Mouse (Mus musculus): ENCODE results near the gene Pde6b. TPM values are rescaled to one million over a fixed set of nuclear protein-coding genes. Genes with fewer than 3 reads are reported as not detected.

Pde6b gene
- total RNA-seq (2015) (not detected in 2 replicates), total RNA-seq (2017) (not detected in 2 replicates)

DNA sequence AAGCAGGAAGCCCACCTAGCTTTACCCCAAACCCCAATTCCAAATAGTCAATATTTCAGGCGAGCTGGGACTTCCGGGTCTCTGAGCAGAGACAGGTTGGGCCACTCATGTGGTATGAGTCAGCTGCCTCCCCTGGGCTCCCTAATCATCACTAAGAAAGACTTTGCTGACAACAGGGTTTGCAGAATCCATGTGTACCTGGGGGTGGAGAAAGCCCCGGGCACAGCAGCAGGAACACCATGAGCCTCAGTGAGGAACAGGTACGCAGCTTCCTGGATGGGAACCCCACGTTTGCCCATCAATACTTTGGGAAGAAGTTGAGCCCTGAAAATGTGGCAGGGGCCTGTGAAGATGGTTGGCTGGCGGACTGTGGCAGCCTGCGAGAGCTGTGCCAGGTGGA lies at the start of gene Pde6b:
Gene Pde6b, plus strand, starts transcription at position 191 of the 400 bp plus-strand sequence.
- ATAC-seq (ENCODE audit: poor library complexity, severe bottlenecking) = no peak

DNA sequence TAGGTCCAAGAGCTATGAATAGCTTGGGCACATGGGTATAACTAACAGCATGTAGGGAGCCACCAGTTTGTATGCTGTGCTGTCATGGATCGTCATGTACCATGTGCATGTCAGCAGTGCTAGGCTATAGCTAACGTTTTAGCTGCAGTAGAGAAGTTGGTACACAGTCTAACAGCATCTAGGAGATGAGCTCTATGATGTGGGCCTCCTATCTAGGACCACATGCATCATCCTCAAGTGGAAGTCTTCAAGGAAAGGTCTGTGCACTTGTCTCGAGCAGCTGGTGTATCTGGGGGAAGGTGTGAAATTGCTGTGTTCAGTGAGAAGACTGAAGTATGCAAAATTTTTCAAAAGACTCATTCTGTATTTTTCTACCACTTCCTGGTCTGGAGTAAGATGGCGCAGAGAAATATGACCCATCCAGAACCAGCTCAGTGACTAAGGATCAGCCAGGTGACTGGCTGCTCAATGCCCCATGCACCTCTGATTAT lies 44.5 kb upstream of the Pde6b start:
- no peak for ATAC-seq (ENCODE audit: poor library complexity, severe bottlenecking)

DNA sequence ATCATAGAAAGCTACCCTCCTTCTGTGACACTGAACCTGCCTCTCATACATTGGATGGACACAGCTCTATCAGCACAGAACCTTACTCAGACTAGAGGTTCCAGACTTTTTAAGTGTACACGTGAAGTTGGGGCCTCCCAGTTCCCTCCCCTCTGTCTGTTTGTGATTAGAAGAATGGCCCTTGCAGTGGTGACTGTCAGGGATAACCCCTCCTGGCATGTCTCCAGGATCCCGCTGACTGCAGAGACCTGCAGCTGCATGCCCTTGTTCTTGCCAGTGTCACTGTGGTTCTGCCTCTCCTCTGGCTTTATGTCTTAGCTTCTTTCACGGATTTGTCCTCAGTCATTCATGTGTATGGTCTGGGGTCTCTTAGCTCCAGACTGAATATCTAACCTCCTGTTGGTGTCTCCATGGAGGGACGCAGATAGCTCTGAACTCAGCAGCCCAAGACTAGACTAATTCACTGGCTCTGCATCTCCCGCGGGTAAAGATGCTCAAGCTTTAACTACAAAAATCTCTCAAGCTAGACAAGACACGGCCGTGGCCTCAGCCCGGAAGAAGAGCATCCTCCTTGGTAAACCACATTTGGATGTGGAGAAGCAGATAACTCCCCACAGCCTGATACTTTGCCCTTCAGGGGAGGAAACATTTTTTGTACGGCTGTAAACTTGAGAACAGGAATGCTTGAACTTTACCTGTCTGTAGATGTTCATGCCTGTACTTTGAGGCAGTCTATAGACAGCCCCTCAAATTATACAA lies 42.7 kb upstream of the Pde6b start:
- peak; percentile 15; the same call in 1 of the 2 replicates for ATAC-seq (ENCODE audit: poor library complexity, severe bottlenecking)

DNA sequence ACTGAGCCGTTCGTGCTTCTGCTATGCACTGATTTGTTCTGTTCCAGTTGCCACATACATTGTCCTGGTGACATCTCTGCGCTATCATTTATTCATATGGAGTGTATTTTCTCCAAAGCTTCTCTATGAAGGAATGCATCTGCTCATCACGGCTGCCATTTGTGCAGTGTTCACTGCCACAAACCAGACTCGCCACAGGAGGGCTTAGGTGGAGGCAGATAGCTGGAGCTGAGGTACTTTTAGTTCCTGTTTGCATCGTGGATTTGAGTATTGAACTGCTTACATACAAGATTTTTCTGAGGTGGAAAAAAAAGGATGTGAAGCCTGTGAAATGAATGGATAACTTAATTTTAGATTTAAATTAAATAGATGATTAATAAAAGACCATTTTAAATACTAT lies 40.3 kb upstream of the Pde6b start:
- no peak for ATAC-seq (ENCODE audit: poor library complexity, severe bottlenecking)

DNA sequence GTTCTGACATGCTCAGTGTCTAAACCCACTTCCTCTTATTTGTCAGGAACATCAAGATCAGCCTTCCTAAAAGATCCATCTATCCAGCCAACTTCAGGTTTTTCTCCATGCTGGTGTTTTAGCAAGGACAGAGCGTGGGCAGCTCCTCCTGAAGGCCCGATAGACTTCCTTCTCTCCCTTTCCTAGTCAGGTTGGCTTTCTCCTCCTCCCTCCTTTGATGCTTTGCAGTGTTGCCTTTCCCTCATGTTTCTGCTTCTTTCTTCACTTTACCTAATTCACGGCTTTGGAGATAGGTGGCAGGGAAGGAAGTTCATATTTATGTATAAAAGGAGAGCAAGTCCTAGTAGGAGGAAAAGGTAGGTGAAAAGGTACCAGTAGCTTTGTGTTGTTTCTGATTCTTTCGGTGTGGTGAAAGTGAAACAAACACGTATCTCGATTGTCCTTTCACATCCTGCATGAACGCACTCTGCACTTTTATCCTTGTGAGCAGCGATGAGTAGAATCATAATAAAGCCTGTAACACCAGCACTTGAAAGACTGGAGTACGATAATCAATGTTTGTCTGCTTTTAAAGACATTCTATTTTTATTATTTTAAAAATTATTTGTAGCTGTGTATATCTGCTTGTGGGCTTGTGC lies 38.6 kb upstream of the Pde6b start:
- ATAC-seq (ENCODE audit: poor library complexity, severe bottlenecking) = no peak

DNA sequence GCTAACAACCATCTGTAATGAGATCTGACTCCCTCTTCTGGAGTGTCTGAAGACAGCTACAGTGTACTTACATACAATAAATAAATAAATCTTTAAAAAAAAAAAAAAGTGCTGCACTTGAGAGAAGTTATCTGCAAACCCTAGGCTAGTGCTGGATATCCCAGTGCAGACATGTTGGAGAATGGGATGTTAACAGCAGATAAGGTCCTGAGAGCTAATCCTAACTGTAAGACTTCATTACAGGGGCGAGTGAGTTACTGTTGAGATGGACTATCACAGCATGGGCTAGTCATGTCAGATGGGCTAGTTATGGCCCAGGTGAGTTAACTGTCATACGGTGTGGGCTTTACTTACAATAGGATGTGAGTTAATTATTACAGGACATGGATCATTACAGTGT lies 34.1 kb upstream of the Pde6b start:
- ATAC-seq (ENCODE audit: poor library complexity, severe bottlenecking) = no peak

DNA sequence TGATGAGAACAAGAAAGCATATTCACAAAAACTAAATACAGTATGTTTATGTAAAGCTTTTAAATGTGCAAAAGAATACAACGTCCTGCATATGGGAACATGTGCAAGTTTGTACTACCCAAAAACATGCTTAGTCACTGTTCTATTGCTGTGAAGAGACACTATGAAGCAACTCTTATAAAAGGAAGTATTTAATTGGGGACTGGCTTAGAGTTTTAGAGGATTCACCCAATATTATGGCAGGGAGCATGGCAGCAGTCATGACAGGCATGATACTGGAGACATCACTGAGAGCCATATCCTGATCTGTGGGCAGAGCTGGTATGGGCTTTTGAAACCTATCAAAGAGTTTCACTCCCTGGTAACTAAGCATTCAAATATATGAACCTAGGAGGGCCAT lies 30.3 kb upstream of the Pde6b start:
- ATAC-seq (ENCODE audit: poor library complexity, severe bottlenecking) = no peak

DNA sequence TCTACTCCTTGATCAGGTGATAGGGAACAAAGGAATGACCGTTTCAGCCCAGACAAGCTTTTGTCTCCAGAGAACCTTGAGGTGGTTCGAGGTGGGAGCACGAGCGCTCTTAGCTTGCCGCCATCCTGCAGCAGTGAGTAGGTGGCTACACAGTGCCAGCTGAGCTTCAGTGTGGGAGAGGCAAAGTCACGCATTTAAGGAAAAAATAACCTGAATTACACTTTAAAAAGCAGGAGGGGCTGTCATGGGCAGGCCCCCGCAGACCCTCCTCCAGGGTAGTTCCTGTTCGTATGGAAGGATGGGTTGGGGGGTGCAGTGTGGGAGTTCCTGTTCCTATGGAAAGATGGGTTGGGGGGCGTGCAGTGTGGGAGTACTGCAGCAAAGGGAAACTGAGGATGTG lies 28.7 kb upstream of the Pde6b start:
- ATAC-seq (ENCODE audit: poor library complexity, severe bottlenecking) = no peak

DNA sequence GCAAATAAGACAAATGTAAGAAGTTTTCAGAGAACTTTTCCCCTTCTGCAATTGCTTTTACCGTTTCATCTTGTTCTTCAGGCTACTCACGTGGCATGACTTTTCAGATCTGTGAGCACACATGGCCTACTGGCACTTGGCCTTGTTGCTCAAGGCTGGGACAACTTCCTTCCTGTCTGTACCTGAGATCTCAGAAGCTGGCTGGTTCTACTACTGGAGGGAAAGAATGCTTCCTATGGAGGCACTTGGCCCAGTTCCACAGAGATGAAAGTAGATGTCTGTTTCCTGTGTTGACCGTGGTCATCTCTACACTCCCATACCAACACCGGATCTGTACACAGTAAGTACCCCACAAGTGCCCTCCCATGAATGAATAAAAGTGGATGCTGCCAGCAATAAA lies 28.0 kb upstream of the Pde6b start:
- ATAC-seq (ENCODE audit: poor library complexity, severe bottlenecking) = no peak

DNA sequence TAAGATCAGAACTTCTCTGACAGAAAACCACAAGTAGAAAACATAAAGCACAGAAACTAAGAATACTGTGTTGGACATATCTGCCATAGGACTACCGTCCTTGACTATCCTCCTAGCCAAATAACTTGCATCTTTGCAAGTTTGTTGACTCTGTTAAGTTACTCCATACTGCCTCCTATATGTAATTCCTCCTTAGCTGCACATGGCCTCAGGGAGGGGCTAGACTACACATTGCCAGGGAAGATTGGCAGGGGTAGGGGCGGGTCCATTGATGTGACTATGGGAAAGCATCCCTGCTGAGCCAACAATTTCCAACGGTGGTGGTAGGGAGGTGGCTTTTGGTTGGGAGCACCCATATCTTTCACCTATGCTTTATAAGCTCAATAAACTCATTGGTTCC lies 25.9 kb upstream of the Pde6b start:
- ATAC-seq (ENCODE audit: poor library complexity, severe bottlenecking) = no peak

DNA sequence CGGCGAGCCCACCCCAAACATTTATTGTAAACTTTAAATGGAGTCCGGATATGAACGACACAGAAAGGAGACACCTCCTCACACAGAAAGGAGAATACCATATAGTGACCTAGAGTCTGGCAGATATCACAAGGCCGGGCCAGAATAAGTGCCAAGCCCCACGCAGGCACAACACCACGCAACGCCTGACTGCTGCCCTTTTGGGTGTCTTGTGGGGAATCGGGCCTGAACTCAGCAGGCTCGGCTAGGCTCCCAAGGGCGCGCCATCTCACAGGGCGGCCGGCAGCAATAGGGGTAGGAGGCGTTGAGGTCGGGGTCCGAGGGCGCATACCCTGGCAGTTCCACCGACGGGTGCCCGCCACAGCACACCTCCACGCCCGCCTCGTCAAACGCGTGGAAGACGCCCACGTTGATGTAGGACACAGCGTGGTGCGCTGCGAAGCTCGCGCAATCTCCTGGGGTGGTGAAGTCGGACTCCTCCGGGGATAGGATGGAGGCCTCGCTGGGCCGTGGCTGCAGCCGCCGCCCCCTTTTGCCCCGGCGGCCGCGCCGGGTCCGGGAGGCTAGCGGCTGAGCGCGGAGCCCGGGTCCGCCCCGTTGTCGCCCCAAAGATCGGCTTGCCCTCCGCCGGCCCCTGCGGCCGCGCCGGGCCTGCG lies 21.7 kb upstream of the Pde6b start:
- ATAC-seq (ENCODE audit: poor library complexity, severe bottlenecking) = no peak

DNA sequence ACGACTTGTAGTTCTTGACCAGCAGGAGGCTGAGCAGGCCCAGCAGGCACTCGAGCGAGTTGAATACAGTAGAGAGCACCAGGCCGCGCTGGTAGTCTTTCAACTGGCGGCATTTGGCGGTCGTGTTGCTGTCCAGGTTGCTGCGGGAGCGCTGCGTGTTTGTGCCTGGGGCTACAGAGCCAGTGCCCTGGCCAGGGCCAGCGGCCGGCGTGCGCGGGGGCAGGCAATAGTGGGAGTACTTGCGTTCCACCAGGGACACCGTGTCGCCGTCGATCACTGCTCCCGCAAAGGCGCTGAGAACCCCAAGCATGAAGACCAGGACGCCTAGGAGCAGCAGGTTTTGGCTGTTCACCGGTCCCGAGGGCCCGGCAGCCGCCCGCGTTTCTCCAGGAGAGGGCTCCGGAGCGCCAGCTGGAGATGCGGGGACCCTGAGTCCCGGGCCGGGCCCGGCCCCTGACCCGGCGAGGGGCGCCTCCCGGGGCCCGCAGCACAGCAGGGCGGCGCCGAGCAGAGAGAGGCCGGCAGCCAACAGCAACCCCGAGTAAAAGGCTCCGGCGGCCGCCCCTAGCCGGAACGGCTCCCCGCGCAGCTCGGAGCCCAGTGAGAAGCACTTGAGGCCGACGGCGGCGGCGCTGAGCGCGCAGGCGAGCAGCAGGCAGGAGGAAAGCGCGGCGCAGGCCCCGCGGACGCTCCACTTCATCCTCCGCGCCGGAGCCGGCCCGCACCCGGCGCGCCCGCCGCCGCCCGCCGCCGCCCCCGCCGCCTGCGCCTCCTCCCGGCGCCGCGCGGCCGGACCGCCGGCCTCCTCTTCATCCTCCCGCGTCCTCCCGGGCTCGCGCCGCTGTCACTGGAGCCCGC lies 21.0 kb upstream of the Pde6b start:
- no peak for ATAC-seq (ENCODE audit: poor library complexity, severe bottlenecking)

DNA sequence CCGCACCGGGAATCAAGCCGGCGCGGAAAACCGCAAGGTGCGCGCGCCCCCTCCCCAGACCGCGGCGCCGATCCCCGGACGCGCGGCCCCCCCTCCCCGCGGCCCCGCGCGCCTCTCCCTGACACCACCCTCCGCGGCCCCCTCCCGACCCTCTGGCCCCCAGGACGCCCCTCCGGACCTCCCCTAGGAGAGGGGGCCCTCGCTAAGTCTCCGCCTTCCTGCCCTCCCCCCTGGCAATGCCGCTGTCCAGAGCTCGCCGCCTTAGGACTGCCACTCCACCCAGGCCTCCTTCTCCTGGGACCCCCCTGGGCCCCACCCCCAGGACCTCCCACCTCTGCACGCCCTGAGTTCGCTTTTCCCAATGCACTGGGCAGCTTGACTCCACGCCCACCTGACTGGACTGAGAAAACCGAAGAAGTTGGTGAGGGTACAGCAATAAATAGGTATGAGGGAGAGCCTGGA lies 20.3 kb upstream of the Pde6b start, which contains the start of gene Gm42517:
Gene Gm42517, minus strand, starts transcription at position 52 of the 462 bp plus-strand sequence.
- no peak for ATAC-seq (ENCODE audit: poor library complexity, severe bottlenecking)

DNA sequence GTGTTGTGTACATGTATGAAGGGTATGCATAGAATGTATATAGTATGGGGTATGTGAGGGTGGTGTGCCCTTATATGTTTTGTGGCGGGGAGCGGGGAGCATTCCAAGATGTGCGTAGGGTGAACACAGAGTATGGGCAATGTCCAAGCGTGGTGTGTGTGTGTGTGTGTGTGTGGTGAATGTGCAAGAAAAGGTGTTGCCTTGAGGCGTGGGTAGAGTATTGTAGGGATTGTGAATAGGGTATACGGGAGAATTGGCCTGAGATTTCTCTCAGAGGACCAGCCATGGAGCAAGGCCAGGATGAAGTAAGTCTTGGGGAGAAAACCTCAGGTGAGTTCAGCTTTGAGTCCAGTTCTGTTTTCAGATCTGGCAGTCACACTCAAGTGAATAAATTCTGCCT lies 19.7 kb upstream of the Pde6b start:
- ATAC-seq (ENCODE audit: poor library complexity, severe bottlenecking) = no peak

DNA sequence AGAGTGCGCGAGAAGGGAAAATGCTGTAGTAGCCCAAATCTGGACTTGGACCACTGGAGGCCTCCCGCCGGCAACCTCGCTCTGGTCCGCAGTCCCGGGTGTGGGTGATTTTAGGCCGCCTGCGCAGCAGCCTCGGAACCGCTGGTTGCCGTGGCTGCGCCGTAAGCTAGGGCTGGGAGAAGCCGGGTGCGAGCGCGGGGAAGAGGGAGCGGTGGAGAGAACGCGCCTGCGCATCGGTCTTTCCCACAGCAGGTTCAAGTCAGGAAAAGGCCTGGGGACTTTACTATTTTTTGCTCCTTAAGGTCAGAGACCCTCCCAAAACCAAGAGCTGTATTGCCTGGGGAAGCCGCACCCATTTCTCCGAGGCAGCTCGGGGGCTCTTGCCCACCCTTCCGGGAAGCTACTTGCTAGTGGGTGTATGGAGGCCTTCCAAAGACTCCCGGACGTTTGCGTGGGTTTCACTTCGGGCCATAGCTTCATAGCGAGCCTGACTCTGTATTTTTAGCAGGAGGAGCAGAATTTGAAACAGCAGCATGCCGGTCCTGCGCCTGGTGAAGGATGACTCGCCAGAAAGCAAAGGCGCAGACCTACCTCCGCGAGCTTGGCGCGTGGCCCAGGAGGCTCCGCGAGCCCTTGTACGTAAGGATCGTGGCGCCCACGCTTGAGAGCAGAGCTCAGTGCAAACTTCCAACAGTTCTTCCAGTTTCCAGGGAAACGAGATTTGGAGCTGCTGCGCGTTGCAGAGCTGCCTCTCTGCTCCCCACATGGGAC lies 19.2 kb upstream of the Pde6b start:
- ATAC-seq (ENCODE audit: poor library complexity, severe bottlenecking) = peak; percentile 22; the same call in 1 of the 2 replicates

DNA sequence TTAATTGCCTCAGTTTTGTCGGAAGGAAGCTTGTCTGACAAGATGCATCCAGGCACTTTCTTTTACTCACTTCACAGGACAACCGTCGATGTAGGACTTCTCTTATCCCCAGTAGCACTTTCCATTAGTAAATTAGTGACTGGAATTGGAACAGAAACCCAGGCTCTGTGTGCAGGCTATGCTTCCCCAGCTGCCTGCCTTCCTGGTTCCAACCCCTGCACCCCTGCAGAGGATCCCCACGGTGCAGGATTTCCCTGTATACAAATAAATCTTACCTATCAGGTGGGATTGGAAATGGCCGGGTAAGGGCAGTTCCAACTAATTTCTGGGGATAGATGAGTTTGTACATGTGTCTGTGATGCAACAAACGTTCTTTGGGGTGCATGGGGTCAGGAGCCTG lies 18.2 kb upstream of the Pde6b start:
- ATAC-seq (ENCODE audit: poor library complexity, severe bottlenecking) = no peak

DNA sequence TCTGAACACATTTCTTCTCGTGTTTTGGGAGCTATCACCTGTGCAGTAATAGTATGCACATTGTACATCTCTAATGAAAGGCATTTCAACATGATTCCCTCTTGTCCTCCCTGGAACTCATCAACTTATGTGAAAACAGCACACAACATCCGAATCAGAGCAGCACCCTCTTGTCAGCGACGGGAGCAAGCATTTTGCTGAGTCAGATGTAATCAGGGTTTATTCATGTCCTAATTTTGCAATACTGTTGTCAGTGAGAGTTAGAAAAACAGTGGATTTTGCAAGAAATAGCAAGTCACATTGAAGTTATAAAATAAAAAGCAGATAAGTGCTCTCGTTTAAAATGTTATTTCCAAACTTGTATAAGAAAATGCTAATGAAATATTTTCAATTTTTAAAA lies 14.1 kb upstream of the Pde6b start:
- no peak for ATAC-seq (ENCODE audit: poor library complexity, severe bottlenecking)

DNA sequence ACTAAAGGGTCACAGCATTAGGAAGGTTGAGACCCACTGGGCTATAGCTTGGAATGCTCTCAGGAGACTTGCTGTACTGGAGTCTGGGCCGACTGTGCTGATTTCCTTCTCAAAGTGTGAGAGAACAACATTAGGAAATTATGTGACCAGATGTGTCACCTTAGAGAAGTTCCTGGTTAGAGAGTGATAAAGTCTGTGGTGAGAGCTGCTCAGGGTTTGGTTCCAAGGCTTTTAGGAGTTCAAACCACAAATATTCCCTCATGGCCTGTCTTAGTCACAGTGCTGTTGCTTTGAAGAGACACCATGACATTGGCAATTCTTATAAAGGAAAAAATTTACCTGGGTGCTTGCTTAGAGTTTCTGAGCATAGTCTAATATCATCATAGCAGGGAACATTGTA lies 12.1 kb upstream of the Pde6b start:
- ATAC-seq (ENCODE audit: poor library complexity, severe bottlenecking) = no peak

DNA sequence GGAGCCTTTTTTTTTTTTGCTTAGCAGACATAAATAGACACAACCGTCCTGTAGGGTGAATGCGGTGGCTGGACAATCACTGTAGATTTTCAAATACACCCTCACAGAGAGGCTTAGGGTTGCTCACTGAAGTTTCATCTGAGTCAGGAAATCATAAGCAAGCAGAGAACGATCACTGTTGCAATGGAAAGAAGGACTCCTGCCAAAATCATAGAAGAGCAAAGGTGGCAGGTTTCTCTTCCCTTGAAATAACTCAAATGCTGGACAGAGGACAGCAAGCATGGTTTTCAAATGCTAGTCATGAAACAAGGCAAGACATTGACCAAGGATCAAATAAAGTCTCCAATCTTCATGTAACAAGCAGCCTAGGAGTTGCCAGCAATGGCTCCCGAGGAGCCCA lies 9.8 kb upstream of the Pde6b start:
- no peak for ATAC-seq (ENCODE audit: poor library complexity, severe bottlenecking)

DNA sequence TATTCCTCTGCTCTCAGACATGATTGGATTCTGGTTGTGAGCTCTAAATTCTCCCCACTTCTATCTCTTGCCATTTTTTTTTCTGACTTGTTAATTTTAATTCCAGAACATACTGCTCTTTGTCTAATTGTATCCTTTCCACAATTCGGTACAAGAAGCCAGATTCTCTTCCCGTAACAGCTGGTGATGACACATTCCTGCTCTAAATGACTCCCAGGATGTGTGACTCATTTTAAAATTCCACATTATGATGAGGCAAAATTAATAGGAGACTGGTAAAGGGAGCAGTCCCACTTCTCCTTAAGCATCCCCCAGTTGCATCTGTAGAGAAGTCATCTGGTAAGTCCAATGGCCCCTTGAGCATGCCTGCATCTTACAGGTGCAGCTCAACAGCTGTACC lies 2.6 kb upstream of the Pde6b start:
- no peak for ATAC-seq (ENCODE audit: poor library complexity, severe bottlenecking)

All from megakaryocyte, adult 5-6 weeks (primary cell).